Mouse (Mus musculus): ENCODE data around the gene Prkaca. TPM values are rescaled to one million over a fixed set of nuclear protein-coding genes. Genes with fewer than 3 reads are reported as not detected.

Gene Prkaca
- 100 to 1,000 TPM; 253 to 325 TPM for total RNA-seq (2021)
- long read RNA-seq, experiment 1, transcript Prkaca-201 (10 exons, 2,276 nt), result major isoform, 401 of 442 reads
- long read RNA-seq, experiment 1, partial matches to known transcripts, result 35 of 442 reads
- long read RNA-seq, experiment 1, other reads (novel, unspliced or antisense), result 6 of 442 reads
- long read RNA-seq, experiment 2, transcript Prkaca-201 (10 exons, 2,276 nt), result major isoform, 384 of 410 reads
- long read RNA-seq, experiment 2, partial matches to known transcripts, result 25 of 410 reads
- long read RNA-seq, experiment 2, other reads (novel, unspliced or antisense), result 1 of 410 reads

DNA sequence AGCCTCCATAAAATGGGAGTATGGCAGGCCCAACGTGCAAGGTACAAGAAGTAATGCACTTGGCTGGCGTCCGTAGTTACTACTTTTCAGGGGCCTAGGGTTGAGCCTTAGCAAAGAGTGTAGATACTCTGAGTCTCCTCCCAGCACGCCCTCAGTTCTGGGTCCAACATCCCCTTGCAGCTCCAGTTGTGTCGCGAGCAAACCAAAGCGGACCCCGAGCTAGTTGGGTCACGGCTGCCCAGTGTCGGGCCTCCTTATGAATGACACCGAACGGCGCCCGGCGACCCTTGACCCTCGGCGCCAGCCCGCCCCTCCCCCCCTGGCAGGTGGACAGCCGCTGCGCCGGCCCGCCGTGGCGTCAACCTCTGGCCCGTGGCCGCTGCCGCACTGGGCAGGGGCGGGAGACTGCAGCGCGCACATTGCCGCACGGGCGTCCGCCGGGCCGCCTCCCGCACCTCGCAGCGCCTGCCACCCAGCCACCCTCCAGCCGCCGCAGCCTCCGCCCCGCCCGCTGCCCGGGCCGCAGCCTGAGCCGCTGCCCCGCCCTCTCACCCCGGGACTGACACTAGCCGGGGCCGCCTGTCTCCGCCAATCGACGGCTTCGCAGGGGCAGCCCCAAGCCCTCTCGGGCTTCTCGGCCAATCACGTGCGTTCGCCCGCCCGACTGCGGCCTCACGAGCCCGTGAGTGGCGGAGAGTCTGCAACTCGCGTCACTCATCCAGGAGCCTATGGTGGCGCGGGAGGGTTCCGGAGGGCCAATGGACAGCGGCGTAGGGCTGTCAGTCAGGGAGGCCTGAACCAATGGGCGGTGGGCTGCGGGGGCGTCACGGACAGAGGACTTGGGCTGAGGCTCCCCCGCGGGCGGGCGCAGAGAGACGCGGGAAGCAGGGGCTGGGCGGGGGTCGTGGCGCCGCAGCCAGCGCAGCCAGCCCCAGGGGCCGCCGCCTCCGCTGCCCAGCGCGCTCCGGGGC lies at the start of gene Prkaca:
Gene Prkaca, plus strand, starts transcription at position 844 of the 971 bp plus-strand sequence.
- DNase-seq, result peak; percentile 98

DNA sequence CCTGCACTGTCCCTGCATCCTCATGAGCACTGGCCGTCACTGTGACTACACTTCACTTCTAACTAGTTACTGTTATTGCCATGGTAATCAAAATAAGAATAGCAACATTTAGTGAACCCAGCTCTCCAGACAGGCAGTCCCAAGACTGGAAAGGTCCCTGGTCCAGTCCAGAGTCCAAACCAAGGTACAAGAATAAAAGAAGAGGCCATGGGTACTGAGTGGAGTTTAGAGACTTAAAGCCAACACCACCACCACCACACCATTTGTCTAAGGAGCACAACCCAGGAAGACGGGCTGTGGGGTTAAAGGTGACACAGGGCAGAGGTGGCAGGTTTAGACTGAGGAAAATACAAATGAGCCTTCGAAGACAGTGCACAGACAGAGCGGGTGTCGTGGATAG lies 48.2 kb upstream of the Prkaca start:
- no peak for DNase-seq

DNA sequence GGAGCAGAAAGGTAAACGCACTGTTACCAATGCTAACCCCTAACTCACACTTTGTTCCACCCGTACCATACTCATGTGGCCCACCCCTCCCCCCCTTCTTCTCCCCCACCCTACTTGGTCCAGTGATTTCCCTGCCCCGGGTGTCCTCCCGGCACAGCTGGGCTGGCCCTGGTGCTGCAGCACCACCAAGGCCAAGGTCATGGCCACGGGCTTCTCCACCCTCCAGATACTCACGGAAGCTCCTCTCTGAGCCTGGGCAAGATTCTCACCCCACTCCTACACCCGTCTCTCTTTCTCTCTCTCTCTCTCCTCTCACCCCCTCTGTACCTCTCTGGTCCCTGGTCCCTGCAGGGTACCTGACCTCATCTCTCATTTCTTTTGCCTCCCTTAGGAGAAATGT lies 46.5 kb upstream of the Prkaca start:
- peak; percentile 77 for DNase-seq

DNA sequence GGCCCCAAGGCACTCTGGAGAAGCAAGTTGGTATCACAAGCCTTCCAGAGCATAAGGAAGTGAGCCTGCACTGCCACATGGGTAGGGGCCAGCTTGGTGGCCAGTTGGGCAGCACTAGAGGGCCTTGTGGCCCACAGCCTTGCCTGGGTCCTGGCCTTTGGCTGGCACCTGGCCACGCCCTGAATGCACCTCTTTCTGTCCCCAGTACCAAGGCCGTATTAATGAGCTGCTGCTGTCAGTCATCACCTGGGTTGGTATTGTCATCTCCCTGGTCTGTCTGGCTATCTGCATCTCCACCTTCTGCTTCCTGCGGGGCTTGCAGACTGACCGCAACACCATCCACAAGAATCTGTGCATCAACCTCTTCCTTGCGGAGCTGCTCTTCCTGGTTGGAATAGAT lies 38.6 kb upstream of the Prkaca start:
- no peak for DNase-seq

DNA sequence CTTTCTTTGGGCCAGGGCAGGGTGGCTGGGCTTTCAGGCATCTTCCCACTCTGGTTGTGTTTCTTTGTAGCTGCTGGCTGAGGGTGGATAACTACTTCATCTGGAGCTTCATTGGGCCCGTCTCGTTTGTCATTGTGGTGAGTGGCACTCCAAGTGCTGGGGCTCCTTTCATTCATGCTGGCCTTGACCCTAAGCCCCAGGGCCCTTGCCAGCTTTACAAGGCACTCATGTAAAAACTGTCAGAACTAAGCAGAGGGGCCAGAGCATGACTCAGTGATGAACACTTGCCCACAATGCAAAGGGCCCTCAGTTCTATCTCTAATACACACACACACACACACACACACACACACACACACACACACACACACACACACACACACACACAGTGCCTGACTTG lies 37.8 kb upstream of the Prkaca start:
- no peak for DNase-seq

DNA sequence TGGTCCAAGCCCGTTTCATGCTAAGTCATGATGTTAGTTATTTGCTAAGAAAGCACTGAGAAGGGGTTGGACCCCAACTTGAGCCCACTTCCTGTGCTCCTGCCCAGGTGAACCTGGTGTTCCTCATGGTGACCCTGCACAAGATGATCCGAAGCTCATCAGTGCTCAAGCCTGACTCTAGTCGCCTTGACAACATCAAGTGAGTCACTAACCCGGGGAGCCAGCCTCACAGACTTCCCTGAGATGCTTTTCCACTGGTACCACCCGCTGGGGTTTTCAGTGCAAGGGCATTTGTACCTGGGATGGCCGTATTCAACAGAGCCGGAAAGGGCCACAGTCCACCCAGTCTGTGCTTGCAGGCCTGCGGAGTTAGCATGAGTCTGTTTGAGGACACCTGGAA lies 37.4 kb upstream of the Prkaca start:
- DNase-seq, result no peak

DNA sequence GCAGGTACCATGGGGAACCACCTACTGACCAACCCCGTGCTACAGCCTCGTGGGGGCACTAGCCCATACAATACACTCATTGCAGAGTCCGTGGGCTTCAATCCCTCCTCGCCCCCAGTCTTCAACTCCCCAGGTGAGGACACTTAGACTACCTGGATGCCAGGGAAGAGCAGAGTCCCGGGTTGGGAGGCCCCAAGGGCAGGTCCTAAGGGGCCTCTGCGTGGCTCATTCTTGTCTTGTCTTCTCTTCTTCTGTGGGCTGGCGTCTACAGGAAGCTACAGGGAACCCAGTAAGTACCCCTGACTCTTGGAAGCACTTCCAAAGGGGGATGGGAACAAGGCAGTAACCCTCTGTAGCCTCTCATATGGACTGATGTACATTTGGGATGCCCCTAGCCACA lies 35.1 kb upstream of the Prkaca start:
- DNase-seq, result no peak

DNA sequence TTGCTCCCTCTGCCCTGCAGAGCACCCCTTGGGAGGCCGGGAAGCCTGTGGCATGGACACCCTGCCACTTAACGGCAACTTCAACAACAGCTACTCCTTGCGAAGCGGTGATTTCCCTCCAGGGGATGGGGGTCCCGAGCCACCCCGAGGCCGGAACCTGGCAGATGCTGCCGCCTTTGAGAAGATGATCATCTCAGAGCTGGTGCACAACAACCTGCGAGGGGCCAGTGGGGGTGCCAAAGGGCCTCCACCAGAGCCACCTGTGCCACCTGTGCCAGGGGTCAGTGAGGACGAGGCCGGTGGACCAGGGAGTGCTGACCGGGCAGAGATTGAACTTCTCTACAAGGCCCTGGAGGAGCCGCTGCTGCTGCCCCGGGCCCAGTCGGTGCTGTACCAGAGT lies 34.5 kb upstream of the Prkaca start:
- DNase-seq, result no peak

DNA sequence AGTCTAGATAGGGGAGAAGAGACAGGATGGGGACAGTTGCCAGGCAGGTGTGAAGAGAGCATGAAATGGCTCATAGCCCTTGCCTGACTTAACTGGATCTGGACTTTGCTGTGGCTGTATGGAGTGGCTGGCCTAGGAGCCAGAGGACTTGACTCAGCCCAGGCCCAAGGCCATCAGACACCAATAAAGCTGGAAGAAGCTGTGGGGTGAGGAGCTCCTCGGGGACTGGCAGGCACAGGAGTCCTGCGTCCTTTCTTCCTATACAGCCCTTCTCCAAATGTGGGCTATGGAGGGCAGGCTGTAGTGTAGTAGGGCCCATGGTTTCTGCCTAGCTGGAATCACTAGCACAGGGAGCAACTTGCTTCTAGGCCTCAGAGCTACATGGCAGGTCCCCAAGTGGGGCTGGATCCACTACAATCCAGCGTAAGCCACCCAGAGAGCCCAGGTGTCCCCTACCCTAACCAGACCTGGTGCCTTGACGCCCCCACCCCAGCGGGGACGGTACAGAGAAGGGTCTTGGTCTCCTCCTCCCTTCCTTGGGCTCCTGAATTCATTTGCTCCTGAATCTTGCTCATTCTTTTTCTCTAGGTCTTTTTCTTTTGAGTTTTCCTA lies 31.6 kb upstream of the Prkaca start:
- no peak for DNase-seq

DNA sequence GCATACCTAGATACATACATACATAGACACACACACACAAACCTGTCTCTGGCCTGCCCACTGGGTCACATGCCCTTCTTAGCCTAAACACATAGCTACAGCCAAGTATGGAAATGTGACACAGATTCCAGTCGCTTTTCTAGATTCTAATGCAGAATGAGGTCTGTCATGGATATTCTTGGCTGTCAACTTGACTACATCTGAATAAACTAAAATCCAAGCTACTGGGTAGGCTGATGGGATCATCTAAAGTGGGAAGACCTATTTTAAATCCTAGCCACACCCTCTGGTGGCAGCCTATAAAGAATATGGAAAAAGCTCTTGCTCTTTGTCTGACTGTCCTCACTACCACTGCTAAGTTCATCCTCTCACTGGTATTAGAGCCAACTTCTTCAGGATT lies 30.3 kb upstream of the Prkaca start:
- no peak for DNase-seq

DNA sequence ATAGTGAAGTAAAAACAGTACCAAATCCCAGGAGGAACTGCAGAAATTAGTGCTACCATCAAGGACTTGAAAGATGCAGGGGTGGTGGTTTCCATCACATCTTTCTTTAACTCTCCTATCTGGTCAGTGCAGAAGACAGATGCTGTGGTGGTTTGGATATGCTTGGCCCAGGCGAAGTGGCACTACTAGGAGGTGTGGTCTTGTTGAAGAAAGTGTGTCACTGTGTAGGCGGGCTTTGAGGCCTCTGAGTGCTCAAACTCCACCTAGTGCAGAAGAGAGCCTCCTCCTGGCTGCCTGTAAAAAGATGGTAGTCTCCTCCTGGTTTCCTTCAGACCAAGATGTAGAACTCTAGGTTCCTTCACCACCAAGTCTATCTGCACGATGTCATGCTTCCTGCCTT lies 27.3 kb upstream of the Prkaca start:
- no peak for DNase-seq

DNA sequence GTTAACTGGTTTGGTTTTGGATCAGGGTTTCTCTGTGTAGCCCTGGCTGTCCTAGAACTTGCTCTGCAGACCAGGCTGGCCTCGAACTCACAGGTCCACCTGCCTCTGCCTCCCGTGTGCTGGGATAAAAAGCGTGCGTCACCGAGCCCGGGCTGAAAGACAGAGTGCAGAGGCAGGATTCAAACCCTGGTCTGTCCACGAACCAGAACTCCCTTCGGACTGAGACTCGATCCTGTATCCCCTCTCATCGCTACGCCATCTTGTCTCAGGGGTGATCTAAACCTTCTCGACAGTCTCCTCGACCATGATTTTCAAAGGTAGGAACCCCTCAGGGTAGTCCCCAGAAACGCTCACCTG lies 18.1 kb upstream of the Prkaca start:
- no peak for DNase-seq

DNA sequence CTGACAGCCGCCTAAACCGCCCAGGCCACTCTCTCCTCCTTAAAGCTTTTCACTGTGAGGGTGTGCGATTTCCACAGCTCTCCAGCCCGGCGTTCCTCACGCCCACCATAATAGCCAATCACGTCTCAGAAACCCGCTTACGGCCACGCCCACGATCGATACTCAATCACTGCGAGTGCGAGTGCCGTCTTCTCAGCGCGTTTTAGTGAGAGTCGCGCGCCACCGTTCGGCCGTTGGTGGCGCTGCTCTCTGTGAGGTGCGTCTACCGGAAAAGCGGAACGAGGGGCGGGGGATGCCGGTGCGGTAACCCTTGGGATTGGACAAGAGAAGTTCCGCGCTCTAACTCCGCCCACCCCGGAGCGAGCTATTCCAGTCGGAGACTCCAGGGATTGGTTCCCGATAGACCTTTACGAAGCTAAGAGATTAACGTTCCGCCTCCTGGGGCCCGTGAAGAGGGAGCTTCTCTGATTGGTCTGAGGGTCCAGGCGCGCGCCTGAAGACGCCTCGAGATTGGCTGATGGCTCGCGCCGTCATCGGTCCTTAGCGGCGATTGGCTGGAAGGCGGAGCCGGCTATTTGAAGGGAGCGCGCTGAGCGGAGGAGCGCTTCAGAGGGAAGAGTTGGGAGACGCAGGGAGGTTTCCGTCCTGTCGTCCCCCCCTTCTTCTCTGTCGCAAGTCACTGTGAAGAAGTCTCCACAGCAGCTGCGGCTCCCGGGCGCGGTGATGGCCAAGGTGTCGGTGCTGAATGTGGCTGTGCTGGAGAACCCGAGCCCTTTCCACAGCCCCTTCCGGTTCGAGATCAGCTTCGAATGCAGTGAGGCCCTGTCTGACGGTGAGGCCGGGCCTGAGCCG lies 17.5 kb upstream of the Prkaca start, which contains the start of the genes Gm10644 and Asf1b:
Gene Gm10644, minus strand, starts transcription at position 100 of the 852 bp plus-strand sequence.
Gene Asf1b, plus strand, starts transcription at position 402 of the 852 bp plus-strand sequence.
- DNase-seq, result peak; percentile 97

DNA sequence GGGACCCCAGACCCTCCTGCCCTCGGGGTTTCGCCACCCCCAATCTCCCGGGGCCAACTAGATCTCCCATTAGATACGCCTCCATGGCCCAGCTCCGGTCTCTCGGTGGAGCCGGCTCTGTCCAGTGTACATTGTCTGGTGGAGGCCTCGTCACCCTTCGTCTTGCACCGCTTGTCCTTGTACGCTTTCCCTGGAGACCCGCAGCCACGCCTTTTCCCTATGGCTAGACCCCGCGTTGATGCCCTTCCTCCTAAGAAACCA lies 16.9 kb upstream of the Prkaca start:
- DNase-seq, result no peak

DNA sequence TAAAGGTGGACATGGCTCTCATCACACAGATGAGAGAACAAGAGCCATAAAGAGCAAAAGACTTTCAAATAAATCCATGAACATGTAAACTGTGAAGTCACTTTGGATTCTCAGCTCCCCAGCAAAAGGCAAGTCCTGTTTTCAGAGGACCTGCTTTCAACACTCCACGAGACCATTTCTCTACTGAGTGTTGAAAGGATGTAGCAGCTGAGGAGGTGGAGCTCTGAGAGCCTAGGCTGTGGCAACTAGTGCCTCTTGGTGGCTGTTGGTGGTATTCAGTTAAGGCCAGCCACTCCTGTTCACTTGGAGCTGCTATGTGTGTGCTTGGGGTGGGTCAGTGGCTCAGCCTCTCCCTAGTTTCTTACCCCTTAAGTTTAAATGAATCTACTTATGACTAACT lies 16.0 kb upstream of the Prkaca start:
- DNase-seq, result no peak

DNA sequence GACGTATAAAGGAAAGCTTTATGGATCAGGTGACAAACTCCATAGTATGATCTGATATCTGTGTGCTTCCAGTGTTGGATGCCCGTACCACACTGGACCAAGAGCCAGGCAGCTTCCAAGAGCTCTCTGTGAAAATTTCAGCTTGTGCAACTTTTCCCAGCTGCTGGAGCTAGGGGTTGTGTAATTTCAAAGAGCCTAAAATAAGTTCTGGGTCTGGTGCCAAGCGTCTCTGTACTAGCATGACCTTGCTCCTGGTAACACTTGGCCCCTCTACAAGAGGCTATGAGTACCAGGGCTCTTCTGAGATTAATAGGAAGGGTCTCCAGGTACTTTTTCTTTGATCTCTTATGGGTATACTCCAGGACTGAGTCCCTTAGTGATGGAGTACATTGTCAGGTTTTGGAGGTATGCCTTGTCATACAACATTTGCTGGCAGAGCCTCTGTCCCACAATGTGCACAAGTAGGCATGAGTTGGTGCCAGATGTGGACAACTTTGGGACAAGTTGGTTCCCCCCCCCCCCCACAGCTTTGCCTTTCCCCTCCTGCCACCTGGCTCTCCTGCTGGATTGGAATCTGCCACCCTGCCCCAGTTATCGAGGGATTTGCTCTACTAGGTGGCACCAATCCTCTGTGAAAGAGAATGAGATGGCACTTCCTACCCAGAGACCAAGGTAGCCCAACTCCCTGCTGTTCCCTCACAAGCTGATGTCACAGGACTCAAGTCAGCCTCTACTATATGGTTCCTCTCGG lies 8.6 kb upstream of the Prkaca start:
- DNase-seq, result peak; percentile 74

DNA sequence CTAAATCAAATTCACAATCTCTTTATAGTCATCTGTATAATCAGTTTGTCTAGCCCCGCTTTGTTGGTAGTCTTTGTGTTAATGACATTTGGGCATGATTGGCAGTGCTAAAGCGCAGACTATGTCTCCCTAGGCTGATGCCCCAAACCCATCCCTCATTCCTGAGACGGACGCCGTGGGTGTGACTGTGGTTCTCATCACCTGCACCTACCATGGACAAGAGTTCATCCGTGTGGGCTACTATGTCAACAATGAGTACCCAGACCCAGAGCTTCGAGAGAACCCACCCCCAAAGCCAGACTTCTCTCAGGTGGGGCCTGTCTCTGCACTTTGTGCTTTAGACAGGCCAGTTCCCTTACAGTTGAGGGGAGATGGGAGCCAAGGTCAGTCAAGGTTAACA lies 5.1 kb upstream of the Prkaca start:
- no peak for DNase-seq

DNA sequence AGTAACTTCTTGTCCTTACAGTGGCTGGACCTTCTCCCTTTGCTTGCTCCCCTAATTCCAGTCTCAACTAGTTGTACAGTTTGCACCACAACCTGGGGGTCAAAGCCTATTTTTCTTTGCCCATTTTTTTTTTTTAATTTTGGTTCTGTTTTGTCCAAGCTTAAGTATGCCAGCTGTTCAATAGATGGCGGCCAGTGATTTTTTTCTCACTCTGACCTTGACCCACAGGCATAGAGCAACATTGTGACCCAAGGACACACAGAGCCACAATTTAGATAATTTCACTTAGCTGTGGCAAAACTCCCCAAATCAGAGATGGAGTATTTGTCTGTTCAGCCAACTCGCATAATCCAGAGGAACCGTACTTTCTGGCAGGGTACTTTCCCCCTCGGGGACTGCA lies 1.7 kb upstream of the Prkaca start:
- DNase-seq, result no peak

DNA sequence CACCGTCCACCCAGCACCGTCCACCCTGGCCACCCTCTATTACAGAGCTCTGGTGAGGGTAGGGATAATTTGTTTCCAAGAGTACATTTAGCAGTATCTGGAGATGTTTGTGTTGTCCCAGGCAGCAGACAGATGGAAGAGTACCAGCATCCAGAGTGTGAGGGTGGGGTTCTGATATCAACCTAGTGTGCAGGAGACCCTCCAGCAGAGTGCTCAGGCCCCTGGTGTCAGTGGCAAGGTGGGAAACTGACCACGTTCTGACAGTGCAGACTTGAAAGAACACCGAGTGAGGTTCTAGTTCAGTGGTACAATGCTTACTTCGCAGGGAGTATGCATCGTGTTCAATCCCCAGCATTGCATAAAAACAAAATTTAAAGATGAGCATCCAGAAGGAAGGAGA lies 1.1 kb upstream of the Prkaca start:
- DNase-seq, result no peak

DNA sequence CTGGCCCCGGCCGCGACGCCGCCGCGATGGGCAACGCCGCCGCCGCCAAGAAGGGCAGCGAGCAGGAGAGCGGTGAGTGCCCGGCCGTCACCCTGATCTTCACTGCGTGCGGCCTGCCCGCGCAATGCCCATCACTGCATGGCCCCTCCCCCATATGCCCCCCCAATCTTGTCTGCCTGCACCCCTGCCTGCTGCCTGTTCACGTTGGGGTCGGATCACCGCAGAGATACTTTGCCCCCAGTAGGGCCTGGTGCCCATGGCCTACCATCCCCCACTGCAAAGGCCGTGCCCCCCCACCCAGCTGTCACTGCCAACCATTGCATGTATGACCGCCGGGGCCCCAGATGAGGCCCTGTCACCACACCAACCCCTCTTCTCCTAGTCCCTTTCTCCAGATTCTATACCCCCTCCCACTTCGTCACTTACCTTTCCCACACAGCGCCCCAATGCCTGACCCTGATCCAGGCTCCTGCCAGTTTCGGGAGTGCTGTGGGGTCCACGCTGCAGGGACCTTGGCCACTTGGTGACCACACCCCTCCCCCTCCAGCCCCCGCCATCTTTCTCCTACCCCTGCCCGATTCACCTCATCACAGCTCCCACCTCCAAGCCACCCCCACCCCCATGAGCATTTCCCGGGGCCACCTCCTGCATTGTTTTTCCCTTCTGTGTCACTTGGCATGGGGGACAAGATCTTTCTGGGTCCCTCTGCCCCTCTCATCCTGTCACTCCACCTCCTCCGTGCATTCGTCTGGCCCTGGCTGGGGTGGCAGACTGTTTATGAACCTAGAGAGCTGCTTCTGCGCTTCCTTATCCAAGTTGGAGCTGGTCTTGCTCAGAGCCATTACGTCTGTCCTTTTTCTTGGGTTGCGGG lies 603 bp downstream of the Prkaca start:
- DNase-seq, result peak; percentile 46

DNA sequence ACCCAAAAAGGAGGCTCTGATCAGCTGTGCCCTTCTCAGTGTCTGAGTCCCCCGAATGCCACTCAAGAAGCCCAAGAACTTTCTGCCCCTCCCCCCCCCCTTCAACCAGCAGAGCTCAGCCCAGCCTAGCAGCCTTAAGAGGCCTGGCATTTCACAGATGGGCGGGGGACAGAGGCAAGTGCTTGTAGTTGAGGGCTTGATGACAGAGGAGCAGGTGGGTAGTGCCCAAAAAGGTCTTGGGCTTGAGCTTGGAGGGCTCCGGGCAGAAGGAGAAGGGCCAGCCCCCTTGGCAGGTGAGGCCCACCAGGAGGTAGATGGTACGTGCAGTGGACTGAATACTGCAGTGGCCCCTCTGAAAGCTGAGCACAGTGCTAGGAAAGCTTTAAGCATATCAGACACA lies 1.7 kb downstream of the Prkaca start:
- DNase-seq, result no peak
